ENCODE assay signal across 18 mouse cellular contexts in genomic region chr4:128468040-128468439, GRCm38 (mm10).
DNase-seq lines count a peak whose midpoint lies in the region; TF ChIP-seq lines count a peak whose summit lies in the region.
"Had no signal": no experiment of that assay in that cellular context is flagged by ENCODE, and none has a peak within 500 bp of the region (broad histone marks: within the 10 kb centered on the region; RNA-seq: fewer than 3 reads in every experiment).

No protein-coding gene starts in this region.

- H3K27ac ChIP-seq in layer of hippocampus, adult 2 months, result no peak overlapping the region
- H3K27ac ChIP-seq in ES-E14 (ENCODE audit: insufficient read depth, low read depth, low read length, poor library complexity, severe bottlenecking), result no peak overlapping the region
- H3K27ac ChIP-seq: embryonic facial prominence, embryonic 13.5 days; forebrain, embryonic 12.5 days; hindbrain, embryonic 10.5 days; hindbrain, embryonic 14.5 days had no signal

- H3K4me3 ChIP-seq in layer of hippocampus, adult 2 months, result no peak overlapping the region
- H3K4me3 ChIP-seq in E14TG2a.4 (replicated peaks; ENCODE audit: low read length) (no peak overlapping the region), ES-E14 (ENCODE audit: insufficient read depth in 1 of 2, low read depth in 1 of 2, low read length in 2 of 2, poor library complexity in 1 of 2, severe bottlenecking in 1 of 2) (no peak overlapping the region)
- H3K4me3 ChIP-seq: embryonic facial prominence, embryonic 13.5 days; forebrain, embryonic 12.5 days; heart, embryonic 12.5 days; hindbrain, embryonic 10.5 days had no signal

- no peak overlapping the region for H3K9ac ChIP-seq in ES-E14 (ENCODE audit: insufficient read depth, low read depth, low read length, poor library complexity, severe bottlenecking)
- H3K9ac ChIP-seq: embryonic facial prominence, embryonic 13.5 days; forebrain, embryonic 12.5 days; heart, embryonic 12.5 days; hindbrain, embryonic 14.5 days had no signal

- TF ChIP-seq CTCF in layer of hippocampus, adult 2 months (conservative IDR thresholded peaks at IDR 0.05), result peak; percentile 66
- TF ChIP-seq CTCF in E14TG2a.4 (conservative IDR thresholded peaks at IDR 0.05; ENCODE audit: low read length), result peak; percentile 34

- H3K27me3 ChIP-seq in E14TG2a.4 (ENCODE audit: insufficient read depth, low read length), result no peaks in the 10 kb centered on the region
- H3K27me3 ChIP-seq: embryonic facial prominence, embryonic 13.5 days; forebrain, embryonic 12.5 days; heart, embryonic 12.5 days had no signal

- H3K4me1 ChIP-seq in E14TG2a.4 (replicated peaks; ENCODE audit: low read depth, low read length) (no peaks in the 10 kb centered on the region), ES-E14 (ENCODE audit: control insufficient read depth in 2 of 2, insufficient read depth in 2 of 2, low read length in 2 of 2, poor library complexity in 1 of 2) (no peaks in the 10 kb centered on the region)
- H3K4me1 ChIP-seq: forebrain, embryonic 12.5 days; heart, embryonic 12.5 days; hindbrain, embryonic 10.5 days had no signal

- no peak for DNase-seq in layer of hippocampus, adult 2 months (ENCODE audit: low spot score in 2 of 2)
- no peak for DNase-seq in layer of hippocampus, postnatal 36 days
- DNase-seq in ES-E14 (ENCODE audit: low read depth, low spot score), result peak; percentile 15
- peak; percentile 32 for DNase-seq in ZHBTc4 (ENCODE audit: low read depth, low spot score)
- DNase-seq in right cerebral cortex, postnatal 25 days, result no peak
- no peak for DNase-seq in right cerebral cortex, postnatal 36 days (ENCODE audit: low spot score in 2 of 2)
- DNase-seq: adrenal gland, postnatal 14 days; cerebellum, adult 18-20 months; cerebellum, adult 9-11 months; cerebellum, postnatal 36 days; gastrocnemius, postnatal 10 days; heart, adult 18-20 months had no signal

- H3K36me3 ChIP-seq in E14TG2a.4 (ENCODE audit: insufficient read depth, low read length) (no peaks in the 10 kb centered on the region), ES-E14 (ENCODE audit: control insufficient read depth, insufficient read depth, low read length, poor library complexity, severe bottlenecking) (no peaks in the 10 kb centered on the region)
- H3K36me3 ChIP-seq: embryonic facial prominence, embryonic 13.5 days; forebrain, embryonic 12.5 days; heart, embryonic 12.5 days; hindbrain, embryonic 10.5 days had no signal

- in situ Hi-C loops in ES-E14 (cut with MboI; ENCODE audit: low sequenced_read_pairs in 2 of 2, unreplicated experiment in 2 of 2), result no loop called here

- H3K9me3 ChIP-seq in E14TG2a.4 (ENCODE audit: low read length) (no peaks in the 10 kb centered on the region), ES-E14 (ENCODE audit: control insufficient read depth, insufficient read depth, low read depth, low read length) (no peaks in the 10 kb centered on the region)
- H3K9me3 ChIP-seq: embryonic facial prominence, embryonic 13.5 days; forebrain, embryonic 12.5 days; hindbrain, embryonic 10.5 days had no signal

TF ChIP-seq in ES-E14, 5 proteins besides CTCF, POLR2A, EP300 and RAD21:
- TF ChIP-seq CHD2 (IDR thresholded peaks at IDR 0.05; ENCODE audit: low read depth, low read length), result no peak
- TF ChIP-seq ZC3H11A (IDR thresholded peaks at IDR 0.05; ENCODE audit: borderline replicate concordance, low read depth, low read length), result no peak
- TF ChIP-seq HCFC1 (IDR thresholded peaks at IDR 0.05; ENCODE audit: borderline replicate concordance, insufficient read depth, low read length), result no peak
- no peak for TF ChIP-seq MAFK (IDR thresholded peaks at IDR 0.05; ENCODE audit: insufficient read depth, low read depth, low read length)
- TF ChIP-seq ZNF384 (IDR thresholded peaks at IDR 0.05; ENCODE audit: low read depth, low read length), result no peak

Comparison
In these comparisons a context has a peak if more than half of its experiments do, and no peak if none do; other contexts are left out.
1. DNase-seq: peak in ES-E14 (single experiment) and ZHBTc4 (single experiment); none in layer of hippocampus, adult 2 months (0 of 2), layer of hippocampus, postnatal 36 days (0 of 2), right cerebral cortex, postnatal 25 days (single experiment) and right cerebral cortex, postnatal 36 days (0 of 2).